Mouse (Mus musculus) liver, embryonic 16.5 days (tissue): Measurements from ENCODE around the gene Olfr116. TPM values are rescaled to one million over a fixed set of nuclear protein-coding genes. Genes with fewer than 3 reads are reported as not detected.

ENCODE experiments used
- ATAC-seq: fragments of 200-750 bp; cut with Nextera tagmentation; 2 replicates; pipeline ENCODE4 v1.8.0; 2017; ENCODE audit warnings: low read depth, mild to moderate bottlenecking, moderate number of reproducible peaks, moderate library complexity
- H3K27ac ChIP-seq: fragments of 300-500 bp; sonication (generic); 2 replicates; pipeline ENCODE4 v1.5.1; 2014; ENCODE audit warnings: mild to moderate bottlenecking, low read length
- H3K27me3 ChIP-seq: fragments of 300-500 bp; sonication (generic); 2 replicates; pipeline ENCODE4 v1.6.1; 2014; ENCODE audit warnings: low read depth, low read length, mixed read lengths; ENCODE audit not compliant: control insufficient read depth, insufficient read depth
- H3K36me3 ChIP-seq: fragments of 300-500 bp; sonication (generic); 2 replicates; pipeline ENCODE4 v1.6.1; 2014; ENCODE audit warnings: mild to moderate bottlenecking; ENCODE audit not compliant: control insufficient read depth, insufficient read depth
- H3K4me1 ChIP-seq: fragments of 300-500 bp; sonication (generic); 2 replicates; pipeline ENCODE4 v1.6.1; 2014; ENCODE audit warnings: low read depth, low read length, mixed read lengths; ENCODE audit not compliant: control insufficient read depth
- H3K4me2 ChIP-seq: fragments of 300-500 bp; sonication (generic); 2 replicates; pipeline ENCODE4 v1.6.1; 2014; ENCODE audit warnings: low read depth, low read length, mixed read lengths
- H3K4me3 ChIP-seq: fragments of 300-500 bp; sonication (generic); 2 replicates; pipeline ENCODE4 v1.5.1; 2014; ENCODE audit warnings: low read depth, mild to moderate bottlenecking, low read length
- H3K9ac ChIP-seq: fragments of 300-500 bp; sonication (generic); 2 replicates; pipeline ENCODE4 v1.6.1; 2014; ENCODE audit warnings: low read depth, low read length
- H3K9me3 ChIP-seq: fragments of 300-500 bp; sonication (generic); replicated peaks from 2 replicates; pipeline ENCODE4 v1.6.1; 2016; ENCODE audit warnings: low read length; ENCODE audit not compliant: control insufficient read depth
- WGBS: fragments of 180-500 bp; shearing (Covaris S2); extraction: QIAGEN DNeasy Blood & Tissue Kit; methylation state at CpG from one replicate; pipeline ENCODE4 v1.1.7; 2014; ENCODE audit not compliant: insufficient replicate concordance; 5-methylcytosine and 5-hydroxymethylcytosine counted together
- polyA plus RNA-seq: library from polyadenylated mRNA; unstranded; fragments of >200 nt; fragmentation: Nextera tagmentation; extraction: Ambion mirVana; gene quantifications from 2 replicates; pipeline ENCODE4 v1.2.1, GENCODE M21; 2015

Olfr116 gene
- polyA plus RNA-seq, result not detected in 2 replicates

DNA sequence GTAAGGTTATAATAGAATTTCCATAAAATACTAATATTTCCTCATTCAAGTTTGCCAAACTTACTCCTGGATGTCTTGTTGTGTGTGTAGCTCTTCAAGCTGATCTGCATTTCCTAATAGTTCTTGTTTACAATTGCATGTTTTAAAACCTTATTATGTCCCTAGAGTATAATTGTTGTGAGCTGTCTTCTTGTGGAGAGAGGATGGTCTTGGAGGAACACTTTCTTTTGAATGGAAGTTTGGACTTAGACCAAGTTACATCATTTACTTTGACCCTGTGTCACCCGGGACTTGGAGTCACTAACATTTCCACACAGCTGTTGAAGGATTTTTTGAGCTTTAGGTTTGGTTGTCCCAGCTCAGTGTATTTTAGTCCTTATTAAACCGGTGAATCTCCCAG lies at the start of gene Olfr116, which contains the start of gene Olfr115:
Gene Olfr116 (minus strand): TSS at position 191 of the 400 bp plus-strand sequence.
Gene Olfr115 (minus strand): TSS at position 101 of the 400 bp plus-strand sequence.
- H3K4me1 ChIP-seq, result no peaks in the 10 kb centered on the region
- H3K27ac ChIP-seq, result no peak within 1 kb of the TSS
- ATAC-seq, result no peak
- H3K27me3 ChIP-seq, result no peaks in the 10 kb centered on the region
- no peak within 1 kb of the TSS for H3K4me3 ChIP-seq
- no peak within 1 kb of the TSS for H3K4me2 ChIP-seq
- no peaks in the 10 kb centered on the region; the same call in 1 of the 2 replicates for H3K9me3 ChIP-seq
- H3K36me3 ChIP-seq, result no peaks in the 10 kb centered on the region
- no peak within 1 kb of the TSS for H3K9ac ChIP-seq
- whole genome bisulfite sequencing, result 55% methylated on average over 2 of the region's 2 CpGs

- Histone ChIP-seq H3K4me3 (no peak within 1 kb of the TSS), H3K4me1 (no peaks in the 10 kb centered on the region), H3K9ac (no peak within 1 kb of the TSS), H3K27me3 (no peaks in the 10 kb centered on the region), H3K27ac (no peak within 1 kb of the TSS), H3K36me3 (no peaks in the 10 kb centered on the region), H3K4me2 (no peak within 1 kb of the TSS), H3K9me3 (no peaks in the 10 kb centered on the region)
- WGBS, result 30% methylated on average over 2 of the region's 2 CpGs
- ATAC-seq, result no peak
These were observed 39.7 kb upstream of the Olfr116 start, which contains the start of gene Olfr118 for GRCm38 (mm10) chr17:37666688-37667087. Gene Olfr118, plus strand, starts transcription at chr17:37666988.

GRCm38 (mm10) chr17:37663682-37664081 lies 36.7 kb upstream of the Olfr116 start, which contains the start of gene Olfr117:
Gene Olfr117, minus strand, starts transcription at chr17:37663782.
- Histone ChIP-seq H3K4me3 (no peak within 1 kb of the TSS), H3K9me3 (no peaks in the 10 kb centered on the region), H3K4me1 (no peaks in the 10 kb centered on the region), H3K9ac (no peak within 1 kb of the TSS), H3K27ac (no peak within 1 kb of the TSS), H3K4me2 (no peak within 1 kb of the TSS), H3K36me3 (no peaks in the 10 kb centered on the region), H3K27me3 (no peaks in the 10 kb centered on the region)
- WGBS, result 32% methylated on average over 1 of the region's 1 CpGs
- ATAC-seq, result no peak

DNA sequence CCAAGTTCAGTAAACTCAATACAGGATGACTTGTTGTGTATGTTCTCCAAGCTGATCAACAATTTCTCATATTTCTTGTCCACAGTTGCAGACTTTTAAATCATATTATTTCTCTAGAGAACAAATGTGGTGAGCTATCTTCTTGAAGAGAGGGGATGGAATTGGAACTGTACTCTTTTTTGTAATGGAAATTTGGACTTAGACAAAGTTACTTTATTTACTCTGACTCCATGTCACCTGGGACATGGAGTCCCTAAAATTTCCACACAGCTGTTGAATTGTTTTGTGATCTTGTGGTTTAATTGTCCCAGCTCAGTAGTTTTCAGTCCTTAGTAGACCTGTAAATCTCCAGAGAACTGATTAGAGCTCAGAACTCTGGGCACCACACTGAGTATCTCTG lies 34.4 kb downstream of the Olfr116 start, which contains the start of gene Olfr114:
Gene Olfr114 (minus strand): TSS at position 101 of the 400 bp plus-strand sequence.
- H3K4me2 ChIP-seq, result no peak within 1 kb of the TSS
- H3K9ac ChIP-seq, result no peak within 1 kb of the TSS
- no peaks in the 10 kb centered on the region for H3K4me1 ChIP-seq
- ATAC-seq, result no peak
- no peak within 1 kb of the TSS for H3K4me3 ChIP-seq
- no peak within 1 kb of the TSS for H3K27ac ChIP-seq
- H3K9me3 ChIP-seq, result no peaks in the 10 kb centered on the region; the same call in 1 of the 2 replicates
- no peaks in the 10 kb centered on the region for H3K36me3 ChIP-seq
- H3K27me3 ChIP-seq, result no peaks in the 10 kb centered on the region

DNA sequence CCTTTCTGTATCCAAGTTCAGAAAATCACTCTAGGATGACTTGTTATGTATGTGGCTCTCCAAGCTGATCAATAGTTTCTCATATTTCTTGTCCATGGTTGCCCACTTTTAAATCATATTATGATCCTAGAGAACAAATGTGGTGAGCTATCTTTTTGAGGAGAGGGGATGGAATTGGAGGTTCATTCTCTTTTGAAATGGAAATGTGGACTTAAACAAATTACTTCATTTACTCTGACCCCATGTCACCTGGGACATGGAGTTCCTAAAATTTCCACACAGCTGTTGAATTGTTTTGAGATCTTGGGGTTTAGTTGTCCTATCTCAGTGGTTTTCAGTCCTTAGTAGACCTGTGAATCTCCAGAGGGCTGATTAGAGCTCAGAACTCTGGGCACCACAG lies 49.4 kb downstream of the Olfr116 start, which contains the start of gene Olfr113:
Gene Olfr113 (minus strand): TSS at position 101 of the 400 bp plus-strand sequence.
- no peak for ATAC-seq
- H3K27ac ChIP-seq, result no peak within 1 kb of the TSS
- no peak within 1 kb of the TSS for H3K9ac ChIP-seq
- no peaks in the 10 kb centered on the region for H3K9me3 ChIP-seq
- H3K4me2 ChIP-seq, result no peak within 1 kb of the TSS
- H3K27me3 ChIP-seq, result no peaks in the 10 kb centered on the region
- no peak within 1 kb of the TSS for H3K4me3 ChIP-seq
- H3K4me1 ChIP-seq, result no peaks in the 10 kb centered on the region
- no peaks in the 10 kb centered on the region for H3K36me3 ChIP-seq

Other genes starting within 250 kb of the Olfr116 start
- not detected in 2 replicates for gene Olfr105-ps, start 248.2 kb downstream of the Olfr116 start, polyA plus RNA-seq
- not detected in 2 replicates for gene Olfr106-ps, start 236.8 kb downstream of the Olfr116 start, polyA plus RNA-seq
- not detected in 2 replicates for gene Olfr107, start 228.0 kb downstream of the Olfr116 start, polyA plus RNA-seq
- gene Olfr108, start 181.7 kb downstream of the Olfr116 start, polyA plus RNA-seq, result not detected in 2 replicates
- not detected in 2 replicates for gene Olfr109, start 168.3 kb downstream of the Olfr116 start, polyA plus RNA-seq
- gene H2-M2, start 143.6 kb downstream of the Olfr116 start, polyA plus RNA-seq, result not detected in 2 replicates
- not detected in 2 replicates for gene Olfr110, start 134.7 kb downstream of the Olfr116 start, polyA plus RNA-seq
- gene Olfr111, start 119.2 kb downstream of the Olfr116 start, polyA plus RNA-seq, result not detected in 2 replicates
- gene Olfr112, start 57.7 kb downstream of the Olfr116 start, polyA plus RNA-seq, result not detected in 2 replicates
- not detected in 2 replicates for gene Olfr113, start 49.5 kb downstream of the Olfr116 start, polyA plus RNA-seq
- not detected in 2 replicates for gene Olfr114, start 34.5 kb downstream of the Olfr116 start, polyA plus RNA-seq
- gene Olfr115, start 90 bp downstream of the Olfr116 start, polyA plus RNA-seq, result not detected in 2 replicates
- not detected in 2 replicates for gene Olfr117, start 36.6 kb upstream of the Olfr116 start, polyA plus RNA-seq
- gene Olfr118, start 39.8 kb upstream of the Olfr116 start, polyA plus RNA-seq, result not detected in 2 replicates
- gene Olfr119, start 69.4 kb upstream of the Olfr116 start, polyA plus RNA-seq, result not detected in 2 replicates
- gene Olfr120, start 94.6 kb upstream of the Olfr116 start, polyA plus RNA-seq, result not detected in 2 replicates
- not detected in 2 replicates for gene Olfr121, start 121.7 kb upstream of the Olfr116 start, polyA plus RNA-seq
- not detected in 2 replicates for gene Olfr122, start 141.4 kb upstream of the Olfr116 start, polyA plus RNA-seq
- gene Olfr123, start 166.3 kb upstream of the Olfr116 start, polyA plus RNA-seq, result not detected in 2 replicates
- not detected in 2 replicates for gene Olfr124, start 172.7 kb upstream of the Olfr116 start, polyA plus RNA-seq
- not detected in 2 replicates for gene Olfr125, start 205.8 kb upstream of the Olfr116 start, polyA plus RNA-seq
- not detected in 2 replicates for gene Olfr126, start 220.3 kb upstream of the Olfr116 start, polyA plus RNA-seq